Mouse (Mus musculus): Measurements from ENCODE around the gene Gm49322. TPM values are rescaled to one million over a fixed set of nuclear protein-coding genes. Genes with fewer than 3 reads are reported as not detected.

Gene Gm49322
- polyA plus RNA-seq, 1 experiment from 2014 or later = 4.1 TPM

DNA sequence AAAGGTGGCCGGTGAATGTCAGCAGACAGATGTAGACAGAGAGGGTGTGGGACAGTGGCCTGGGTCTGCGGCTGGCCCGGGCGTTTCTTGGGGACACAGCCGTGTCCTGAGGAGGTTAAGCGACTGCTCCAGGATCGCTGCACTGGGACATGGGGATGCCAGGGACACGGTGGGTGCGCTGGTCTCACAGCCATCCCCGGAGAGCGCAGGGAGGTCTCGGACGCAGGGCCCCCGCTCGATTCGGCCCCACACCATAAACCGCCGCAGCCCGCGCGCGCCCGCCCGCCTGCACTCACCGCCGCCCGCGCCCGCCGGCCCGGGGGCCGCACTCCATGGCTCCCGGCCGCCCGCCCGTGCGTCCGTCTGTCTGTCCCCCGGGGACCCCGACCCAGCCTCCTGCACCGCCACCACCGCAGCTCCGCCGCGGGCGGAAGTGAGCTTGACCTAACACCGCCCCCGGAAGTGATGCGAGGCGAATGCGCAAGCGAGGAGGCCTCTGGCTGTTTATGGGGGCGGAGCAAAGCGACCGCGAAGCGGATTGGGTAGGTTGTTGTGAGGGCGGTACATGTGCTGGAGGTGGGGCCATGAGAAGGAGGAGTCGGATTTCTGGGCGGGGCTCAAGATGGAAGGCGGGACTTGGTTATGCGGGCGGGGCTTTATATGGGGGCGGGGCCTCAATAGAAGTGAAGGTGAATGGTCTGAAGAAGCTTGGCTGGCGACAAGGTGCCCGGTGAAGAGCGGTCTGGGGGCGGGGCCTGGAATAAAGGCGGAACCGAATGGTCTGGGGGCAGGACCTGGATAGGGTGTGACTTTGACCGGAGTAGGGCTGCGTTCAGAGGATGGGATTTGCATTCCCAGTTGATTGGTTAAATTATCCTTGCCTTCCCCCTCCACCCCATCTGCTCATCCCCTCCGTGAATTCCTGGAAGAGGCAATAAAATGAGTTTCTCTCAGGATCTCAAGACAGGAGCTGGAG, 15.7 kb upstream of the Gm49322 start, which contains the start of gene Abhd17a:
Abhd17a (minus strand) TSS at position 463 of the 976 bp plus-strand sequence.
- H3K4me3 ChIP-seq (replicated peaks; ENCODE audit: low read length) = peak within 1 kb of the TSS; percentile 91
- peak; percentile 99 for ATAC-seq
- peak within 1 kb of the TSS; percentile 90 for H3K9ac ChIP-seq (replicated peaks; ENCODE audit: low read depth, low read length)
- H3K27ac ChIP-seq (ENCODE audit: low read length) = peak within 1 kb of the TSS; percentile 42; the same call in 1 of the 2 replicates
- 1% methylated on average over 62 of the region's 73 CpGs for WGBS
- H3K36me3 ChIP-seq (ENCODE audit: control insufficient read depth, insufficient read depth) = no peaks in the 10 kb centered on the region
- H3K4me2 ChIP-seq (ENCODE audit: low read length) = peak within 1 kb of the TSS; percentile 99
- H3K4me1 ChIP-seq (replicated peaks; ENCODE audit: control insufficient read depth, insufficient read depth, low read length) = peaks cover 23% of the 10 kb centered on the region
- H3K27me3 ChIP-seq (replicated peaks; ENCODE audit: control insufficient read depth, insufficient read depth, low read length) = no peaks in the 10 kb centered on the region; the same call in 1 of the 2 replicates
- H3K9me3 ChIP-seq (ENCODE audit: control insufficient read depth, low read length) = no peaks in the 10 kb centered on the region

DNA sequence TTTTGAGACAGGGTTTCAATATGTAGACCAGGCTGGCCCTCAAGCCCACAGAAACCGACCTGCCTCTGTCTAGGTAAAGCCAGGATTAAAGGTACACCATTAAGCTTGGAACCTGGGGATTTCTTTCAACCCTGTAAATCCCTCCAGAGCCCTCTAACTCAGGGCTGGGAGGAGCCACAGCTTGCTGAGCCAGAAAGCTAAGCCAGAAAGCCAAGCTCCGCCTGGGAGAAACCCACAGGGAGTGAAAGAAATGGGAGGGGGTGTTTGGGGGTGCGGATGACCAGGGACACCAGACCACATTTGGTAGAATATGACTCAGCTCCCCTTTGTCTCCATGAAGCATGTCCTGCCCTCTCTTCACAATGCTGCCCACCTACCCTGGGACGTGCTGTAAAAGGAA, 9.5 kb upstream of the Gm49322 start:
- H3K4me3 ChIP-seq (replicated peaks; ENCODE audit: low read length) = no peak overlapping the region
- H3K4me2 ChIP-seq (ENCODE audit: low read length) = no peak overlapping the region
- ATAC-seq = no peak
- no peak overlapping the region for H3K9ac ChIP-seq (replicated peaks; ENCODE audit: low read depth, low read length)
- WGBS = 26% methylated on average over 4 of the region's 4 CpGs
- H3K9me3 ChIP-seq (ENCODE audit: control insufficient read depth, low read length) = no peaks in the 10 kb centered on the region
- no peaks in the 10 kb centered on the region; the same call in 1 of the 2 replicates for H3K27me3 ChIP-seq (replicated peaks; ENCODE audit: control insufficient read depth, insufficient read depth, low read length)
- H3K4me1 ChIP-seq (replicated peaks; ENCODE audit: control insufficient read depth, insufficient read depth, low read length) = no peaks in the 10 kb centered on the region
- no peak overlapping the region for H3K27ac ChIP-seq (ENCODE audit: low read length)
- H3K36me3 ChIP-seq (ENCODE audit: control insufficient read depth, insufficient read depth) = no peaks in the 10 kb centered on the region

DNA sequence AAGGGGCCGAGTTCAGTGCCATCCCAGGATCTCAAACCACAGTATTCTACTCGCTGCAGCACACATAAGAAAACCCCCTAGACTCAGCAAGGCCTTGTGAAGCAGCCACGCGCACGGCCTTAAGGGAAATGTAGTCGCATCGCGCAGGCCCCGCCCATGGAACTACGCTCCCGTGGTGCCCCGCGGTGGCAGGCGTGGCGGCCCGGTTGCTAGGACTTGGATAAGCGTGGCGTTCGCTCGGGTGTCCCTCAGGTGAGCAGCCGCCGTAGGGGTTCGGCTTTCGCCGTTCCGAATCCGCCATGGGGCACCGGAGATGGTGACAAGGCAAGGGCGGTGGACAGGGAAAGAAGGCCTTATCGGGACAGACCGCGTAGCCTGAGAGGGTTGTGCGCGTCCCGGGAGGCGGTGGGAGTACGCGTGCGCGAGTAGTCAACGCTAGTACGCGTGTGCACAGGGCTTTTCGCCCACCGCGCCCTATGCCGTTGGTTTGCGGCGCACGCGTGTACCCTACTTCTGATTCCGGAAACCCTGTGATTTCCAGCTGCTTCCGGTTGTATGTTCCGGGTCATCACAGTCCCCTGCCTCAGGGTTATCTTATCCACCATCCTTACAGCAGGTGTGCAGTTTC, 3.0 kb upstream of the Gm49322 start, which contains the start of the genes Scamp4 and Adat3:
Scamp4 (plus strand) TSS at position 175 of the 628 bp plus-strand sequence.
Adat3 (plus strand) TSS at position 183 of the 628 bp plus-strand sequence.
- Histone ChIP-seq H3K9me3 (ENCODE audit: control insufficient read depth, low read length) (no peaks in the 10 kb centered on the region), H3K27me3 (replicated peaks; ENCODE audit: control insufficient read depth, insufficient read depth, low read length) (no peaks in the 10 kb centered on the region), H3K27ac (ENCODE audit: low read length) (peak within 1 kb of the TSS; percentile 90), H3K4me3 (replicated peaks; ENCODE audit: low read length) (peak within 1 kb of the TSS; percentile 89), H3K4me1 (replicated peaks; ENCODE audit: control insufficient read depth, insufficient read depth, low read length) (peaks cover 15% of the 10 kb centered on the region), H3K9ac (replicated peaks; ENCODE audit: low read depth, low read length) (peak within 1 kb of the TSS; percentile 75), H3K4me2 (ENCODE audit: low read length) (peak within 1 kb of the TSS; percentile 99), H3K36me3 (ENCODE audit: control insufficient read depth, insufficient read depth) (peaks cover 9% of the 10 kb centered on the region; the same call in 1 of the 2 replicates)
- peak; percentile 98 for ATAC-seq
- WGBS = under 1% methylated on average over 54 of the region's 54 CpGs

GRCm38 (mm10) chr10:80603364-80603763, 2.5 kb upstream of the Gm49322 start:
- peaks cover 11% of the 10 kb centered on the region; the same call in 1 of the 2 replicates for H3K36me3 ChIP-seq (ENCODE audit: control insufficient read depth, insufficient read depth)
- peak overlapping the region; percentile 75 for H3K9ac ChIP-seq (replicated peaks; ENCODE audit: low read depth, low read length)
- peaks cover 15% of the 10 kb centered on the region for H3K4me1 ChIP-seq (replicated peaks; ENCODE audit: control insufficient read depth, insufficient read depth, low read length)
- peak overlapping the region; percentile 90 for H3K27ac ChIP-seq (ENCODE audit: low read length)
- peak overlapping the region; percentile 89 for H3K4me3 ChIP-seq (replicated peaks; ENCODE audit: low read length)
- no peaks in the 10 kb centered on the region for H3K27me3 ChIP-seq (replicated peaks; ENCODE audit: control insufficient read depth, insufficient read depth, low read length)
- peak overlapping the region; percentile 99 for H3K4me2 ChIP-seq (ENCODE audit: low read length)
- 29% methylated on average over 7 of the region's 7 CpGs for WGBS
- H3K9me3 ChIP-seq (ENCODE audit: control insufficient read depth, low read length) = no peaks in the 10 kb centered on the region
- no peak for ATAC-seq

DNA sequence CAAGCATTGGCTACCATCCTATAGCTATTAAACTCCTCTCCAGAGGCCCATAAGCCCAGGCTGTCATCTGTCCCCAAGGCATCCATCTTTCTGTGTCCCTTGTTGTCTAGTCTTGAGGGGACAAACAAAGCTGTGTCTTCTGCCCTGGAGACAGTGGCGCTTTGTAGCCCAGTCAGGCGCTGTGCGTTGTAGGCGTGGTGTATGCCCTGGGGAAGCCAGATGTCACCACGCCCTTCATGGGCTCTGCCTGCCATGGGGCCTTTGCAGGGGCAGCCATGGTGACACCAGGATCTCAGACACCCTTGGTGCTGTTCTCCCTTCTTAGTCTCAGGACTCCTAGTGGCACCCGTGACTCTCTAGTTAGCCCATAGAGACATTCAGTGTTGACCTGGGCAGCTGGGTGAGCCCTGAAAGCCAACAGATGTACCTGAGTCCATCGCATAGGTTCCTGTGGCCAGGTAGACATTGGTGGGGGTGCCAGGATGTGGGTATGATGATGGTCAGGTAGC, 1.8 kb upstream of the Gm49322 start:
- peaks cover 13% of the 10 kb centered on the region; the same call in 1 of the 2 replicates for H3K36me3 ChIP-seq (ENCODE audit: control insufficient read depth, insufficient read depth)
- peaks cover 15% of the 10 kb centered on the region for H3K4me1 ChIP-seq (replicated peaks; ENCODE audit: control insufficient read depth, insufficient read depth, low read length)
- no peak for ATAC-seq
- H3K9ac ChIP-seq (replicated peaks; ENCODE audit: low read depth, low read length) = no peak overlapping the region
- no peaks in the 10 kb centered on the region for H3K9me3 ChIP-seq (ENCODE audit: control insufficient read depth, low read length)
- H3K27ac ChIP-seq (ENCODE audit: low read length) = no peak overlapping the region
- no peak overlapping the region for H3K4me3 ChIP-seq (replicated peaks; ENCODE audit: low read length)
- peak overlapping the region; percentile 99 for H3K4me2 ChIP-seq (ENCODE audit: low read length)
- H3K27me3 ChIP-seq (replicated peaks; ENCODE audit: control insufficient read depth, insufficient read depth, low read length) = no peaks in the 10 kb centered on the region
- 92% methylated on average over 7 of the region's 7 CpGs for WGBS

DNA sequence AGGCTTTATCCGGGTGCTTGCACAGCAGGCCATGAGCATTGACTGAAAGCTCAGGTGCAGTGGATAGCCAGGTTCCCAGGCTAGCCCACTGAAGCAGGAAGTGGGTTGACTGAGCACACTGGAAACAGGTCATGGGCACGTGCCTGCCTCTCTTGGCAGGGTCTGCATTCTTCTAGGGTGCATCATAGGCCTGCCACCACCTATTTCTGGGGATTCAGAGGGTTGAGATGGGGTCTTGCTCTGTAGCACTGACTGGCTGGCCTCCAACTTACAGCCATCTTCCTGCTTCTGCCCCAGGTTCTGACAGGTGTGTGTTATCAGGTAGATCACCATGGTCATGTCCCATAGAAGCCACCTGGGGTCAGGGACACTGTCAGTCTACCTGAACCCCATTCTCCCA, 833 bp upstream of the Gm49322 start:
- 91% methylated on average over 2 of the region's 2 CpGs for WGBS
- H3K9ac ChIP-seq (replicated peaks; ENCODE audit: low read depth, low read length) = no peak overlapping the region
- no peaks in the 10 kb centered on the region for H3K9me3 ChIP-seq (ENCODE audit: control insufficient read depth, low read length)
- H3K4me1 ChIP-seq (replicated peaks; ENCODE audit: control insufficient read depth, insufficient read depth, low read length) = peaks cover 15% of the 10 kb centered on the region
- peaks cover 13% of the 10 kb centered on the region; the same call in 1 of the 2 replicates for H3K36me3 ChIP-seq (ENCODE audit: control insufficient read depth, insufficient read depth)
- H3K4me3 ChIP-seq (replicated peaks; ENCODE audit: low read length) = no peak overlapping the region
- H3K27me3 ChIP-seq (replicated peaks; ENCODE audit: control insufficient read depth, insufficient read depth, low read length) = no peaks in the 10 kb centered on the region
- no peak overlapping the region for H3K27ac ChIP-seq (ENCODE audit: low read length)
- ATAC-seq = no peak
- no peak overlapping the region for H3K4me2 ChIP-seq (ENCODE audit: low read length)

GRCm38 (mm10) chr10:80606306-80606705, 485 bp downstream of the Gm49322 start:
- no peak overlapping the region for H3K4me2 ChIP-seq (ENCODE audit: low read length)
- H3K9ac ChIP-seq (replicated peaks; ENCODE audit: low read depth, low read length) = no peak overlapping the region
- H3K27ac ChIP-seq (ENCODE audit: low read length) = no peak overlapping the region
- no peak overlapping the region for H3K4me3 ChIP-seq (replicated peaks; ENCODE audit: low read length)
- 92% methylated on average over 23 of the region's 23 CpGs for WGBS
- H3K4me1 ChIP-seq (replicated peaks; ENCODE audit: control insufficient read depth, insufficient read depth, low read length) = peaks cover 15% of the 10 kb centered on the region
- no peaks in the 10 kb centered on the region for H3K27me3 ChIP-seq (replicated peaks; ENCODE audit: control insufficient read depth, insufficient read depth, low read length)
- H3K9me3 ChIP-seq (ENCODE audit: control insufficient read depth, low read length) = no peaks in the 10 kb centered on the region
- no peak for ATAC-seq
- H3K36me3 ChIP-seq (ENCODE audit: control insufficient read depth, insufficient read depth) = peaks cover 13% of the 10 kb centered on the region; the same call in 1 of the 2 replicates

- H3K4me3 ChIP-seq (replicated peaks; ENCODE audit: low read length) = no peak overlapping the region
- peaks cover 13% of the 10 kb centered on the region; the same call in 1 of the 2 replicates for H3K36me3 ChIP-seq (ENCODE audit: control insufficient read depth, insufficient read depth)
- no peak overlapping the region for H3K27ac ChIP-seq (ENCODE audit: low read length)
- WGBS = 95% methylated on average over 34 of the region's 34 CpGs
- no peak for ATAC-seq
- H3K9me3 ChIP-seq (ENCODE audit: control insufficient read depth, low read length) = no peaks in the 10 kb centered on the region
- no peak overlapping the region for H3K4me2 ChIP-seq (ENCODE audit: low read length)
- H3K27me3 ChIP-seq (replicated peaks; ENCODE audit: control insufficient read depth, insufficient read depth, low read length) = no peaks in the 10 kb centered on the region
- no peak overlapping the region for H3K9ac ChIP-seq (replicated peaks; ENCODE audit: low read depth, low read length)
- peaks cover 15% of the 10 kb centered on the region for H3K4me1 ChIP-seq (replicated peaks; ENCODE audit: control insufficient read depth, insufficient read depth, low read length)
These were observed 1.0 kb downstream of the Gm49322 start for GRCm38 (mm10) chr10:80606737-80607350.
